Mouse (Mus musculus): ENCODE data around the gene Neu1. TPM values are rescaled to one million over a fixed set of nuclear protein-coding genes. Genes with fewer than 3 reads are reported as not detected.
"Not testable (repeated sequence)": the region's sequence is repeated elsewhere in the genome, so short reads cannot be mapped to it uniquely, and the experiment has no call there.

Gene Neu1
- total RNA-seq, 2 experiments from 2014 or later, result 41.6 to 47.3 TPM

GRCm38 (mm10) chr17:34934031-34934430 lies 3.0 kb downstream of the Neu1 start:
- no peak for DNase-seq (ENCODE audit: extremely low spot score in 1 of 2, low spot score in 2 of 2)
- TF ChIP-seq CTCF (IDR thresholded peaks at IDR 0.05), result no peak
- no peak overlapping the region for H3K27ac ChIP-seq
- no peak overlapping the region for H3K4me3 ChIP-seq
- intact Hi-C loops (cut with DNase I), result no loop called here

DNA sequence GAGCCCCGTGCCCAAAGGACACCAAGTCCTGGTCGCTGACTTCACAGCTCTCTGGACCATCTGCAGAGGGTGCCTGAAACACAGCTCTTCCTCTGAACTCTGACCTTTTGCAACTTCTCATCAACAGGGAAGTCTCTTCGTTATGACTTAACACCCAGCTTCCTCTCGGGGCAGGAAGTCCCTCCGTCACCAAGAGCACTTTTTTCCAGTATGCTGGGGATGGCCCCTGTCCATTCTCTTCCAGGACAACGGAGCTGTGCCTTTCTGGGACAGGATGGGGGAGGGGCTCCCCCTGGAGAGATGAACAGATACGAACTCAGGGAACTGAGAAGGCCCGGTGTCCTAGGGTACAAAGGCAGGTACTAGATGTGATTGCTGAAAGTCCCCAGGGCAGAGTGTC lies 3.8 kb downstream of the Neu1 start:
- DNase-seq (ENCODE audit: extremely low spot score in 1 of 2, low spot score in 2 of 2), result no peak
- Histone ChIP-seq H3K4me3 (no peak overlapping the region), H3K27ac (no peak overlapping the region)
- intact Hi-C loops (cut with DNase I), result no loop called here
- TF ChIP-seq CTCF (IDR thresholded peaks at IDR 0.05), result no peak

DNA sequence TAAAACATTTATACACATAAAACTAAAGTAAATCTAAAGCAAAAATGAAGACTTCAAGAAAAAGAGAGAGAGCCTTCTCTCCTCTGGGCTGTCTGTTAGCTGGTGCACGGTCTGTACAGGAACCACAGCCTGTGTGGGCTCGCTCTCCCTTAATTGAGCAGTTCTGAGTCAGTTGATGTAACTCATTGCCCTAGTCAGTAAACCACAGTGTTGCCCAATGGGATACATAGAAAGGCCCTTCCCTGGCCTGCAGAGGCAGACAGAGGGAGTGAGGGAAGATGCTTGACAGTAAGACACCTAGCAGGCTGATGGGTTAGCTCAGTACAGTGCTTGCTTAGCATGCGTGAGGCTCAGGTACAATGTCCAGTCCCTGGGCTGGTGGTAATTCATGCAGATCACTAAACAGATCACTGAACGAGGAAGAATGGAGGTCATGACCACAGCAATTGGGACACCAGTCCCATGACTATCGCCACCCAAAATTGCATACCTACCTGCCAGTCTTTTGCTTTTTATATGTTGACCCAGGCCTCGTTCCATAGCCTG lies 7.0 kb downstream of the Neu1 start:
- no peak overlapping the region for H3K4me3 ChIP-seq
- no peak for DNase-seq (ENCODE audit: extremely low spot score in 1 of 2, low spot score in 2 of 2)
- intact Hi-C loops (cut with DNase I), result no loop called here
- H3K27ac ChIP-seq, result no peak overlapping the region
- no peak for TF ChIP-seq CTCF (IDR thresholded peaks at IDR 0.05)

- H3K4me3 ChIP-seq, result peak overlapping the region; percentile 28; the same call in 1 of the 2 replicates
- no peak for TF ChIP-seq CTCF (IDR thresholded peaks at IDR 0.05)
- DNase-seq (ENCODE audit: extremely low spot score in 1 of 2, low spot score in 2 of 2), result no peak
Measured at GRCm38 (mm10) chr17:34941344-34942041, 10.4 kb downstream of the Neu1 start.

GRCm38 (mm10) chr17:34943128-34943815 lies 12.2 kb downstream of the Neu1 start:
- no peak for TF ChIP-seq CTCF (IDR thresholded peaks at IDR 0.05)
- no peak for DNase-seq (ENCODE audit: extremely low spot score in 1 of 2, low spot score in 2 of 2)
- intact Hi-C loops (cut with DNase I), result no loop called here
- Histone ChIP-seq H3K4me3 (no peak overlapping the region), H3K27ac (no peak overlapping the region)

More at GRCm38 (mm10) chr17:34941344-34942041, 10.4 kb downstream of the Neu1 start:
- H3K27ac ChIP-seq, result no peak overlapping the region
- intact Hi-C loops (cut with DNase I), result no loop called here

DNA sequence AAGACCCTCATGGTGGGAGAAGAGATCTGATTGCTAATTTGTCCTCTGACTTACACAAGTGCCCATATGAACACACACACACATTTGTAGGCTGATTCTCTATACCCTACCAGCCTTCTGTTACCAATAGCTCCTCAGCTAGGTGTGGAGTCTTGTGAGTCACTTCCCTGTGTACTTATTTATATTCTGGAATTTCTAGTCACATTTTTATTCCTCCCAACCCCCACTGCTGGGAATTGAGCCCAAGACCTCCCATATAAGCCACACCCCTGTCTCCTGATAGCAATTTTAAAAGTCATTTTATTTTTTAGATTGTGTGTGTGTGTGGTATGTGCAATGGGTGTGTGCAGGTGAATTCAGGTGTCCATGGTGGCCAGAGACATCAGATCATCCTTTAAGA lies 13.3 kb downstream of the Neu1 start:
- no peak for TF ChIP-seq CTCF (IDR thresholded peaks at IDR 0.05)
- H3K4me3 ChIP-seq, result no peak overlapping the region
- DNase-seq (ENCODE audit: extremely low spot score in 1 of 2, low spot score in 2 of 2), result no peak
- intact Hi-C loops (cut with DNase I), result no loop called here
- no peak overlapping the region for H3K27ac ChIP-seq

- no peak for TF ChIP-seq CTCF (IDR thresholded peaks at IDR 0.05)
- H3K4me3 ChIP-seq, result no peak overlapping the region
- DNase-seq (ENCODE audit: extremely low spot score in 1 of 2, low spot score in 2 of 2), result no peak
- intact Hi-C loops (cut with DNase I), result no loop called here
- no peak overlapping the region for H3K27ac ChIP-seq
Measured at GRCm38 (mm10) chr17:34946486-34947140, 15.6 kb downstream of the Neu1 start.

DNA sequence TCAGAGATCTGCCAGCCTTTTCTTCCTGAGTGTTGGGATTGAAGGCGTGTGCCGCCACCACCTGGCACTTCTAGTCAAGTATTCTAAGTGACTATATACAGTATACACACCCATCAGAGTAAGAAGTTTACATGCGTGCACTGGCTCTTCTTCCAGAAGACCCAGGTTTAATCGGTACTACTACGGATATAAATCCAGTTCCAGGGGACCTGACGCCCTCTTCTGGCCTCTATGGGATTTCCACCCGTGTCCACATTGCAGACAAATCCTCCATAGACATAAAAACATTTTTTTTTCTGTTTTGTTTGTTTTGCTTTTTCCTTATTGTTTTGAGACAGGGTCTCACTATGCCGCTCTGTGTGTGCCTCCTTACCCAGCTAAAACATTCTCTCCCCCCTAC lies 16.6 kb downstream of the Neu1 start:
- H3K4me3 ChIP-seq, result no peak overlapping the region
- no peak overlapping the region for H3K27ac ChIP-seq
- TF ChIP-seq CTCF (IDR thresholded peaks at IDR 0.05), result peak; percentile 46
- DNase-seq (ENCODE audit: extremely low spot score in 1 of 2, low spot score in 2 of 2), result no peak
- intact Hi-C loops (cut with DNase I), result no loop called here

DNA sequence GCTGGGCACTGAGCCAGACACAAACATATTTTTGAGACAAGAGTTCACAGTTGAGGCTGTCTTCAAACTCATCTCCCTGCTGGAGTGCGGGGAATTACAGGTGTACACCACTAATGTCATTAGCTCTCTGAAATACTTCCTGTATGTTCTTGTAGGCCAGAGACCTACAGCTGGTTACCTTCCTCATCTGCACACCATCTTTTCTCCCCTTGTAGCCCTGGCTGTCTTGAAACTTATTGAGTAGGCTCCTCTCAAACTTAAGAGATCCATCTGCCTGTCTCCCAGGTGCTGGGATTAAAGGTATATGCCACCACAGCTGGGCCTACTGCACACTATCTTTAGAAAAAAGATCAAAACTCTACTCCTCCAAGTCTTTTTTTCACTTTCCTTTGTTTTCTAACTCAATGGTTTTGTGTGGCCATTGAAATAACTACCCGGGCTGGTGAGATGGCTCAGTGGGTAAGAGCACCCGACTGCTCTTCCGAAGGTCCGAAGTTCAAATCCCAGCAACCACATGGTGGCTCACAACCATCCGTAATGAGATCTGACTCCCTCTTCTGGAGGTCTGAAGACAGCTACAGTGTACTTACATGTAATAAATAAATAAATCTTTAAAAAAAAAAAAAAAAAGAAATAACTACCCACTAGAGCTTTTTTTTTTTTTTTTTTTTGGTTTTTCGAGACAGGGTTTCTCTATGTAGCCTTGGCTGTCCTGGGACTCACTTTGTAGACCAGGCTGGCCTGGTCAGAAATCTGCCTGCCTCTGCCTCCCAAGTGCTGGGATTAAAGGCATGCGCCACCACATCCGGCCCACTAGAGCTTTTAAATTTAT lies 17.9 kb downstream of the Neu1 start:
- DNase-seq (ENCODE audit: extremely low spot score in 1 of 2, low spot score in 2 of 2); H3K27ac ChIP-seq; intact Hi-C loops (cut with DNase I); H3K4me3 ChIP-seq: not testable (repeated sequence)

- DNase-seq (ENCODE audit: extremely low spot score in 1 of 2, low spot score in 2 of 2), result no peak
- no peak for TF ChIP-seq CTCF (IDR thresholded peaks at IDR 0.05)
- intact Hi-C loops (cut with DNase I), result no loop called here
- H3K4me3 ChIP-seq, result no peak overlapping the region
- no peak overlapping the region for H3K27ac ChIP-seq
Measured at GRCm38 (mm10) chr17:34949553-34949969, 18.5 kb downstream of the Neu1 start.

Measured in left cerebral cortex, adult 2 months (tissue).